Mouse (Mus musculus) adrenal gland, adult 2 months (tissue): ENCODE results near the gene Syt14. TPM values are rescaled to one million over a fixed set of nuclear protein-coding genes. Genes with fewer than 3 reads are reported as not detected.
A peak's percentile ranks its signal among the peaks of the same experiment; 100 is the strongest.

Experiments
- DNase-seq: peaks from one replicate; pipeline ENCODE4 v3.0.0; 2021
- polyA plus RNA-seq: library from polyadenylated mRNA; depleted of rRNA; stranded (reverse); fragments of >200 nt; gene quantifications from 2 replicates; pipeline ENCODE4 v1.2.3, GENCODE M21; 2012
- total RNA-seq, 2 experiments: library from RNA; stranded (reverse); gene quantifications; 2 replicates each; pipeline ENCODE4 v1.2.3; 2021

The Syt14 gene
- total and polyA plus RNA-seq, 3 experiments, result 1.4 to 8.7 (median 8.3) TPM

- no peak for DNase-seq
These were observed 48.4 kb downstream of the Syt14 start for GRCm38 (mm10) chr1:192987203-192987602.

DNA sequence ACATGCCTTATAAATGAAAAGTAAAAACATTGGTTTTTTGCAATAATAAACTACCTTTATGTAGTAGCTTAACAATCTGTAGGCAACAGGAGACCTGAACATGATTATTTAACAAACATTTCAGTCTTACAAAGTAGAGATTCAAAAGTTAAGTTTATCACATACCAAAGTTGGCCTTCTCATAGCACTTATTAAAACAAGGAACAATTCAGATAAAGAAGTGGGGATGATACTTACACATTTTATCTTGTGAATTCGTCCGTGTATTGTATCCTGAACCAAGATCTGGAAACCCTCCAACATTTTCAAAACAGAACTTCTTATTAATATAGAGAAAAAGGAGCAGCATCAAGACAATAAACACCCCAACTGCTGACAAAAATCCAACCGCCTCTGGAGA, 49.1 kb downstream of the Syt14 start:
- no peak for DNase-seq

DNA sequence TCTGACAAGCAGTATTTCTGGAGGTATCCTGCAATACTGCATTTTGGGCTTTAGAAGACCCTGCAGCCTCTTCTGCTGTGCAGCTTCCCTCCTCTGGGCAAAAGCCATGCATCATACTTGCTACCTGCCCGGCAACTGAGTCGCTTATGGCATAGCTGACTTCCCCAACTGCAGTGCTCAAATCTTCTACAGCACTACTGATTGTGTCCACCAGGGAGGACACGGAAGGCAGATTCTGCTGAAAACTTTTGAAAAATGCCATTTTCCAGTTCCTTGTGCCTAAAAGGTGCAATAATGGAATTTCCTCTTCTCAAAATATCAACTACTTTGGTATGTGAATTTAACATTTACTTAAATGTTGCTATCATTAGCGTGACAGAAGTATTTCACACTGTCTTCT, 51.2 kb downstream of the Syt14 start:
- no peak for DNase-seq

DNA sequence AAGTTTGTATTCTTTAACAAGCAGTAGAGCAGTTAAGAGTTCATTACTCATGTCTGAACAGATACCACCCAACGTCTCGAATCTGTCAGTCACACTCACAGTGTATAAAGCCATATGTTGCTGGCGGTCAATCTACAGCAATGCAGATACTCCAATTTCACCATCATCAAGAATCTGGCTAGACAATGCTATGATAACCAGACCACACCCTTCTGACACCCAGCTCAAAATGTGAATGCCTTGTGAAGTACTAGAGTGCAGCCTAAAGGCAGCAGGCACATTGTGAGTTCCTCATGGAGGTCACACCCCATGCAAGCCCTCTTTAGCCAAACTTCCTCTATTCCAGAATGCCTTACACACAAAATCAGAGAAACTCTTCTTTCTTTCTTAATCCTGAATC, 53.9 kb downstream of the Syt14 start:
- no peak for DNase-seq

GRCm38 (mm10) chr1:192981120-192981519, 54.5 kb downstream of the Syt14 start:
- no peak for DNase-seq

DNA sequence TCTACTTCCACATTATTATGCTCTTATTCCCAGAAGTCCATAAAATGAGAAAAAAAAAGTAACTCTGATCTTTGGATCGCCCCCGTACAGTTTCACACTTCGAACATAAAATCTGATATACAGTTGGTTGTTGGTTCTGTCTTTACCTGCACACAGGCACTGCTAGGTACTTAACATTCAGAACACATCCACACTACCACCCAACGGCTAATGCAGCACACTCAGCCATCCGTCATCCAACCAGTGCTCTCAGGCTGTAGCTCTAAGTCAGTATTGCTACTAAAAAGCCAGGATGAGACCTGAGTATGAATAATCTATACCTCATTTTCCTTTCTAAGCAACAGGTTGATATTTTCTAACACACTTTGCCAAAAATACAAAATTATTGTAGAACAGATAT, 73.3 kb downstream of the Syt14 start:
- DNase-seq, result no peak

- no peak for DNase-seq
These were observed 87.8 kb downstream of the Syt14 start for GRCm38 (mm10) chr1:192947839-192948173.

- DNase-seq, result no peak
These were observed 88.3 kb downstream of the Syt14 start for GRCm38 (mm10) chr1:192947170-192947838.

GRCm38 (mm10) chr1:192939033-192939432, 96.5 kb downstream of the Syt14 start:
- DNase-seq, result no peak

DNA sequence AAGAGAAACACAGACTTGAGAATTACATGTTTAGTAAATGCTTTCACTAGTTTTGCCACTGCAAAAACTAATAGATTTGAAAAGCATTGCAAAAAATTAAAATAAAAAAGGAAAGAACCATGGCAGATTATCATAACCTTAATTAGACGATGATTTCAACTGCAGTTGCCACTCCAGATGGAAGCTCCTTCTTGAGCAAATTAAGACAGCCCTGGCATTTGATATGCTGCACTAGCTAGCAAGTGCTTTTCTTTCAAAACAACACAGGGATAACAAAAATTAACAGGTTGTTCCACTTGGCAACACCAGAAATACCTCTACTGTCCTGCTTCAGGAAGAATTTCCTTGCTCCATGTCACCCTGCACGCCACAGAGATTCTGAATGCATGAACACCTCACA, 97.6 kb downstream of the Syt14 start:
- DNase-seq, result no peak

- no peak for DNase-seq
These were observed 103.8 kb downstream of the Syt14 start for GRCm38 (mm10) chr1:192931797-192932196.

- no peak for DNase-seq
These were observed 123.4 kb downstream of the Syt14 start for GRCm38 (mm10) chr1:192912101-192912728.

DNA sequence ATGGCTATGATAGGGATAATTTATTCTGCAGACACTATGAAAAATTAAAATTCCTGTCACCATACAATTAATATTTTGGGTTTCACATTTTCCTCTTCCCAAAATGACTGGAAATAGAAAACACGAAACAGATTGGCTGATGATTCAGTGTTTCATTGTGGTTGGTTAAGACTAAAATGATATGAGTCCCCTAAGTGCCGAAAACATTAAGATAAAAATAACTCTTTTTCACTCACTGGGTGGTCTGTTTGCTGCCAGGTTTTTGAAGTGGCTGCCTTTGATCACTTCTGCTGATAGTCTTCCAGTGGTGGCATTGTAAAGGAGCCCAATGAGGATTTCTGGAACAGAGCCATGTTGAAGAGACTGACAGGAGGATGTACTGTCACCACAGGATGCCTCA, 134.1 kb downstream of the Syt14 start:
- DNase-seq, result no peak

DNA sequence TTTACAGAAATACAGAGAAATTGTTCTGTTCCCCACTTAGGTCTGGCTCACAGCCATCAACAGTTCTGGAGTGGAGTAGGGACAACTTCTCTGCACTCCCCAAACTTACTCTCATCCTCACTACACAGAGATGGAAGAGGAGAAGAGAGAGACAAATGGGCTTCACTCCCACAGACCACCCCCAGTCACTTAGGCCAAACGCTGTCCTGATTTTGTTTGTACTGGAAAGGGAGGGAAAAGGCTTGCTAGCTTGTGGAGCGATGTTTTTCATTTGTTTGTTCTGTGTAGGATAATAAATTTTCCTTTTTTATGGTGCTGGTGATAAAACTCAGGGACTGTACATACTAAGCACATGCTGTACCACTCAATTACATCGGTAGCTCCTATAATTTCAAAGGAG, 134.7 kb downstream of the Syt14 start:
- no peak for DNase-seq

DNA sequence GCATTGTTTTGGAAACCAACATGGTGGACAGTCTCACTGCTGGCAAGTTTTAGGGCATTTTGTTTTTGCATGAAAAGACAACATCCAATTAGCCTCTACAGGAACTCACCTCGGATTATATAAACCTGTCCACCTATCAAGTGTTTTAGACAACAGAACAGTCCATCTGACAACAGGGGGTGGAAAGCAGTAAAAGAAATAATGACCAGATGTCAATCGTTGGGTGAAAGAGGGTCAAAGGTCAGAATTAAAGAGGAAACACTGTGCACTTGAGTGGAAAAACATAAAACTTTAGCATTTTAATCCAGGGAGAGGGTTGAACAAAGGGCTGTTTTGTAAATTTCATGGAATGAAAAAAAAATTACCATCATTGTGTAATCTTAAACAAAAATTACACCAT, 136.8 kb downstream of the Syt14 start:
- DNase-seq, result no peak

DNA sequence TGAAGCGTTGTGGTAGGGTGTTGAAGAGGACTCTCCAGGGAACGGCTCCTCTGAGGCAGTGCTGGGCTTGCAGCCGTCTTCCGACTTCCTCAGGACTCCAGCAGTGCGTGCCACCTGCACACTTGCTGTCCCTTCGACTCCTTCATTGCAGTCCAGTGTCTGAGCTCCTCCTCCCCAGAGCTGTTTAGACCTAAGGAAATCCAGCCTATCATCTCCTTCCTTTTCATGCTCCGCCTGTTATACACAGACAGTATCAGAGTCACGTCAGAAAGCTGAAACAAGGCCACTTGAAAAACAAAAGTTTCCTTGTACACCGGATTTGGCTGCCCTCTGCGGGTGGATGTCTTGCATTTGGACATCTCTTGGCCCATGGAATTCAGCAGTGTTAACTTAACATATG, 138.4 kb downstream of the Syt14 start:
- peak; percentile 40 for DNase-seq

DNA sequence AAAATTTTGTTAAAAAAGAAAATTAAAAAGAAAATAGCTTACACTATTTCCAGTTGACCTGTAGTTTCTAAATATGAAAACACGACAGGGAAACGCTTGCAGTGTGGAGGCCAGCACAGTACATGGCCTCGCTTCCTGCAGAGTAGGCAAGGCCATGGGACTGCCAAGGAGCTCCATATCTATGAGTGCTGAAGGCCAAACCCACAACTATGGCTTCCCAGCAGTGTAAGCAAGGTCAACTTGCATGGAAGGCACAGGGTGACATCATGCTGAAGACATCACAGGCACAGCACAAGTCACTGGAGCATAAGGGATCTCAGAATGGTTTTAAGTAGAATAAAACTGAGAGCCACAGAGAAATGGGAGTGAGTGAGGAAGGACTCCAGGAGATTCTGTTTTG, 139.5 kb downstream of the Syt14 start:
- peak; percentile 82 for DNase-seq

GRCm38 (mm10) chr1:192890716-192891115, 144.9 kb downstream of the Syt14 start:
- DNase-seq, result peak; percentile 27

GRCm38 (mm10) chr1:192882617-192883295, 152.8 kb downstream of the Syt14 start:
- no peak for DNase-seq

- no peak for DNase-seq
These were observed 155.4 kb downstream of the Syt14 start for GRCm38 (mm10) chr1:192880130-192880529.

- peak; percentile 71 for DNase-seq
These were observed 156.4 kb downstream of the Syt14 start for GRCm38 (mm10) chr1:192879086-192879580.

DNA sequence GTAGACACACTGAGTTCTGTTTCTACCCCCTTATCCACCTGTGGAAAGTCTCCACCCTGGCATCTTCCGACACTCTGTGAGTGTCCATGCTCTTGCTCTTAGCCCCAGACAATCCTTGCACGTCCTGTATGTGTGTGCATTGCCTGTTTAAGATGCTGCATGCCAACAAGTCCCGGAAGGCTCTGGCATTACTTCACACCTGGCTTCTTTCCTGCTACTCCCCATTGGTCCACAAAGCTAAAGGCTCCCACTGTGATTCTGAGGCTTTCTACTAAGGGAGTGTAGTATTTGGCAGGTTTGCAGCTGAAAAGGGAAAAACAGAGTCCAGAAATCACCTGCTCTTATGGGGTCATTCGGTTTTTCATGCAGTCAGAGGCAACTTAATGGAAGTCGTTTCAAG, 162.7 kb downstream of the Syt14 start:
- DNase-seq, result no peak

DNA sequence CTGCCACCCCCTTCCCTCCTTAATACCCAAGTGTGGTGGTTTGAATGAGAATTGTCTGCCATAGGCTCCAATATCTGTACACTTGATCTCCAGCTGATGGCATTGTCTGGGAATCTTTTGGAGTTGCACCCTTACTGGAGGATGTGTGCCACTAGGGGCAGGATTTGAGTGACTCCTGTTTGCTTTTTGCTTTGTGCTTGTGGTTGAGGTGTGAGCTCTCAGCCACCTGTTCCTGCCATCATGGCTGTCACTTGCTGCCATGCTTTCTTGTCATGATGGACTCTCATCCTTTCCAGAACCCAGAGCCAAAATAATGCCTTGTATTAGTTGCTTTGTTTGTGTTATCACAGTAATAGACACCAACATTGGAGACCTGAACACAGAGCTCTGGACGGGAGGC, 165.8 kb downstream of the Syt14 start:
- no peak for DNase-seq

- DNase-seq, result no peak
These were observed 171.1 kb downstream of the Syt14 start for GRCm38 (mm10) chr1:192864440-192864839.
